Mouse (Mus musculus): ENCODE data around the gene Olfr1451. TPM values are rescaled to one million over a fixed set of nuclear protein-coding genes. Genes with fewer than 3 reads are reported as not detected.
"Not testable (repeated sequence)": the region's sequence is repeated elsewhere in the genome, so short reads cannot be mapped to it uniquely, and the experiment has no call there.

The Olfr1451 gene
- not detected for total RNA-seq (2021)
- long read RNA-seq, experiment 1 = 0 reads
- long read RNA-seq, experiment 2 = 0 reads

DNA sequence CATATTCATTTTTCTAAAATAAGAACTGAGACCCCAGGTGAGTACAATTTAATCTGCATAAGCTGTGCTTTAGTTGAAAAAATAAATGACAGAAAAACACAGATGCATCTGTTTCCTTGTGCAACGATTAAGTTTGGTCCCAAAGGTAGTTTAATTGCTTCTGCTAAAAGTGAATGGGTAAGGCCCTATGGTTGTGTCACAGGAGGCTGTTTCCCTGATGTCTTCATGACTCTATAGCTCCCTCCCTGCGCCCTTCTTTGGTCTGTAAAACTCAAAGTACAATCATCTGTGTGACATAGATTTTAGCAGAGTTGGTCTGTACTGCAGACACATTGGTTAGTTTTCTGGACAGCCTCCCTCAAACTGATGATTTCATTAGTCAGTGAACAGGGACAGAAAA, at the start of gene Olfr1451:
Gene Olfr1451, plus strand, starts transcription at position 301 of the 400 bp plus-strand sequence.
- DNase-seq = no peak

DNA sequence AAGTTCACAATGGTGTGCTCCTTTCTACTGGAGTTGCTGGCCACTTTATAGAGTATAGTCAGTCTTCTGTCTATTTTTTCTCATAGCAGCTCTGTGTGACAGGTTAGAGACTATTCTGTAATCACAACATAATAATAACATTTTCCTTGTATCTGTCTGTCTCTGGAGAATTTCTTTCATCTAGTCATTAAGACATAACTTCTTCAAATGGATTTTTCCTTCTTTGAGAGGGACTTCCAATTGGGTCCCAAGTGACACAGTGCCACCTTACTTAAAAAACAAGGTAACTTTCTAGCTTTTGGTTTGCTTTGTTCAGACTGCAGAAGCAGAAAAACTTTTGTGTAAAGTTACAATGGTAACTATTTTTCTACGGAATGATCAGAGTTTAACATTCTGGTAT, 44.9 kb upstream of the Olfr1451 start, which contains the start of gene Olfr1450:
Gene Olfr1450, plus strand, starts transcription at position 301 of the 400 bp plus-strand sequence.
- DNase-seq = no peak

DNA sequence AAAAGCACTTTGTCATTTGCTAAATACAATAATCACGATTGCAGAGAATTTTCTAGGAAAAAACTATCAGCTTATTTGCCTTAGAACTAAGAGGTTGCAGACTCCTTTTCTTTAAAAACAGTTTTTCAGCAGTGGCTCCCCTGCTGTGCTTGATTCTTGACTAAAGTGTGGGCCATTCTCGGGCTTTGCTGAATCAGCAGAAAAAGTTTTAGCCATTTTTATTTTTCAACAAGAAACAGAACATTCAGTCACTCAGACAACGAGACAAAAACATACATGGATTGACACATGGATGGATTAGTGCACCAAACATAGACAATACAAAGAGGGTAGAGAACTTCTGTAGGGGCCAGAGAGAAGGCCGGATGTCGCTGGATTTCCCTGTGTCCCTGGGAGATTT, 24.7 kb upstream of the Olfr1451 start:
- not testable (repeated sequence) for DNase-seq

DNA sequence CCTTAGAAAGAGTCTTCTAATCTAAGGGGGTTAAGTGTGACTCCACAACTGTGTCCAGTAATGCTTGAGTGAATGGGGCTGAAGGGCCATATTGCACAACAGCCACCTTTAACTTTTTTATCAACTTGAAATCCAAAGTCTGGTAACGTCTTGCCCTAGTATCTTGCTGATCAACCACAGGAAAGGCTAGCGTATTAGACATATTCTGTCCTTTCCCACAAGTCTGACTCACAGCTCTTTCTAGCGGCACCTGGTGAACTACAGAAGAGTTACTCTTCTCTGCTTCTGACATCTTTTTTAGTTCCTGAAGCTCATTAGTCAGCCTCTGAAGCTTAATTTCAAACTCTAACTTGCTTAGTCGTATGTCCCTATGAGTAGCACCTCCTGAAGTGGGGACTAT, 2.5 kb upstream of the Olfr1451 start:
- not testable (repeated sequence) for DNase-seq

DNA sequence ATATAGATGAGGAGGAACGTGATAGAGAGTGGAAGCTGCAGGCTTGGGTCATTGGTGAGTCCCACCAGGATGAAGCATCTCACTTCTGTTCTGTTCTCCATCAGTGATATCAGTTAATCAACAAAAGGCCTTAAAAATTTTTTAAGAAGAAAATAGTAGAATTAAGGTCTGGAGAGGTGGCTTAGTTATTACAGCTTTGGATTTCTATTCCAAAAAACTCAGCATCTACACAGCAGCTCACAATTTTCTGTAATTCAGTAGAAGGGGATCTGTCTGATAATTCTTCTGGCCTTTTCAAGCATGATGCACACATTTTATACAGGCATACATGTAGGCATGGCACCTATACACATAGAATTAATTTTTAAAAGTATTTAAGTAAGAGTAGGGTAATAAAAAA, 33.4 kb downstream of the Olfr1451 start, which contains the start of gene Olfr1453:
Gene Olfr1453, minus strand, starts transcription at position 101 of the 400 bp plus-strand sequence.
- DNase-seq = no peak

Other genes starting within 250 kb of the Olfr1451 start
- gene Cntf, start 229.4 kb upstream of the Olfr1451 start, total RNA-seq (2021) = 1 to 10 TPM; 1.6 to 2.8 TPM
- gene Zfp91, start 198.9 kb upstream of the Olfr1451 start, total RNA-seq (2021) = 10 to 100 TPM; 72.7 to 88.4 TPM
- gene Lpxn, start 198.8 kb upstream of the Olfr1451 start, total RNA-seq (2021) = 1 to 10 TPM; 1.6 to 1.8 TPM
- gene Gm5244, start 148.3 kb upstream of the Olfr1451 start, total RNA-seq (2021) = not detected
- gene Olfr1444, start 137.7 kb upstream of the Olfr1451 start, total RNA-seq (2021) = not detected
- not detected for gene Olfr1445, start 111.2 kb upstream of the Olfr1451 start, total RNA-seq (2021)
- gene Olfr1446, start 101.5 kb upstream of the Olfr1451 start, total RNA-seq (2021) = not detected
- not detected for gene Olfr1447, start 91.3 kb upstream of the Olfr1451 start, total RNA-seq (2021)
- not detected for gene Olfr1448, start 70.6 kb upstream of the Olfr1451 start, total RNA-seq (2021)
- not detected for gene Olfr1449, start 64.2 kb upstream of the Olfr1451 start, total RNA-seq (2021)
- gene Olfr1450, start 44.8 kb upstream of the Olfr1451 start, total RNA-seq (2021) = not detected
- gene Olfr1453, start 33.3 kb downstream of the Olfr1451 start, total RNA-seq (2021) = not detected
- gene Olfr1454, start 65.6 kb downstream of the Olfr1451 start, total RNA-seq (2021) = not detected
- not detected for gene Olfr1457, start 102.9 kb downstream of the Olfr1451 start, total RNA-seq (2021)
- not detected for gene Olfr1458, start 111.8 kb downstream of the Olfr1451 start, total RNA-seq (2021)
- gene Olfr1459, start 154.5 kb downstream of the Olfr1451 start, total RNA-seq (2021) = under 1 TPM; 0.07 TPM
- gene Olfr1461, start 168.0 kb downstream of the Olfr1451 start, total RNA-seq (2021) = not detected
- gene Olfr1462, start 190.7 kb downstream of the Olfr1451 start, total RNA-seq (2021) = not detected
- gene Olfr1463, start 236.3 kb downstream of the Olfr1451 start, total RNA-seq (2021) = not detected